Mouse (Mus musculus) megakaryocyte, embryonic 14.5 days (primary cell): ENCODE results near the gene Csrnp1. TPM values are rescaled to one million over a fixed set of nuclear protein-coding genes. Genes with fewer than 3 reads are reported as not detected.
A peak's percentile ranks its signal among the peaks of the same experiment; 100 is the strongest.

Source experiments
- H3K27me3 ChIP-seq: replicated peaks from 2 replicates; pipeline ENCODE3; 2012; ENCODE audit warnings: inconsistent platforms
- H3K36me3 ChIP-seq: replicated peaks from 2 replicates; pipeline ENCODE3; 2012; ENCODE audit warnings: low read length, inconsistent platforms, mixed read lengths
- H3K4me1 ChIP-seq: 2 replicates; pipeline ENCODE4 v1.6.1; 2012; ENCODE audit warnings: inconsistent platforms
- H3K4me3 ChIP-seq: replicated peaks from 2 replicates; pipeline ENCODE3; 2012; ENCODE audit warnings: moderate library complexity, mild to moderate bottlenecking, inconsistent platforms
- H3K9me3 ChIP-seq: 2 replicates; pipeline ENCODE4 v1.6.1; 2012; ENCODE audit warnings: inconsistent platforms
- FLI1 ChIP-seq: IDR thresholded peaks from 2 replicates; pipeline ENCODE4 v1.6.1; 2012; ENCODE audit warnings: low read length, inconsistent platforms, mixed read lengths
- GATA1 ChIP-seq: IDR thresholded peaks from 3 replicates; pipeline ENCODE4 v1.6.1; 2012; ENCODE audit warnings: mixed read lengths, low read length, inconsistent platforms, borderline replicate concordance
- polyA plus RNA-seq: library from polyadenylated mRNA; stranded (reverse); fragments of >175 nt; gene quantifications from 2 replicates; pipeline ENCODE4 v1.2.3, GENCODE M21; 2012; ENCODE audit warnings: low replicate concordance; ENCODE audit not compliant: insufficient read depth

Csrnp1 gene
- polyA plus RNA-seq, 1 experiment: 25.7 TPM

GRCm38 (mm10) chr9:119988304-119988703, 3.8 kb upstream of the Csrnp1 start:
- peaks cover 4% of the 10 kb centered on the region for H3K27me3 ChIP-seq
- H3K36me3 ChIP-seq: no peaks in the 10 kb centered on the region
- no peaks in the 10 kb centered on the region for H3K9me3 ChIP-seq
- no peak overlapping the region for H3K4me3 ChIP-seq
- no peak for TF ChIP-seq GATA1
- TF ChIP-seq FLI1: no peak
- H3K4me1 ChIP-seq: peaks cover 36% of the 10 kb centered on the region

- Histone ChIP-seq H3K27me3 (peaks cover 4% of the 10 kb centered on the region), H3K9me3 (no peaks in the 10 kb centered on the region), H3K36me3 (no peaks in the 10 kb centered on the region), H3K4me3 (no peak overlapping the region), H3K4me1 (peaks cover 31% of the 10 kb centered on the region)
- no peak for TF ChIP-seq GATA1
- TF ChIP-seq FLI1: no peak
Measured at GRCm38 (mm10) chr9:119985881-119986574, 1.6 kb upstream of the Csrnp1 start.

- H3K4me1 ChIP-seq: peaks cover 53% of the 10 kb centered on the region
- peaks cover 2% of the 10 kb centered on the region for H3K27me3 ChIP-seq
- no peaks in the 10 kb centered on the region for H3K9me3 ChIP-seq
- no peak for TF ChIP-seq GATA1
- no peak for TF ChIP-seq FLI1
- peaks cover 8% of the 10 kb centered on the region for H3K36me3 ChIP-seq
- peak overlapping the region; percentile 100 for H3K4me3 ChIP-seq
Measured at GRCm38 (mm10) chr9:119983585-119984535, 598 bp downstream of the Csrnp1 start.

DNA sequence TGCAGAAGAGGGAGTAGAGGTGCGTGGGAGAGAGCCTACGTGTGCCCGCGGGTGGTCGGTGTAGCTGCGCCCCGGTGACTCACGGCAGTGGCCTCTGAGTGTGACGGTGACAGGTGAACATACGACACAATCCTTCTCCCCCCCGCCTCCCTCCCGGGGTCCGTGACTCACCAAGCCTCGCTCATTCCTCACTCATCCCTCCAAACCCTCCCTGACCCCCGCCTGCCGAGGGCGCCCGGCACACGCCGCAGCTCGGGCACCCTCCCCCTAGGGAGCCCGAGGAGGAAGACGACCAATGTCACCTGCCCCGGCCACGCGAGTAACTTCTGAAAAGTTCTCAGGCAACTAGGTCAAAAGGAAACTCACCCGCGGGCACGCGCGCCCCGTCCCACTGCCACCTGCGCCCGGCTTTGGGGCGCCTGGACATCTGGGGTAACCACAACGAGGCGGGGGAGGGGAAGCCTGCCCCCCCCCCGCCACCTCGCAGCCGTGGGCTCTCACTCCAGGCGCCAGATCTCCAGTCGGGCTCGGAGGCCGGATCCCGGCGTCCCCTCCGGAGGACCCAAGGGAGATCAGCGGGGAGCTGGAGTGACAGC, 1.4 kb downstream of the Csrnp1 start:
- peaks cover 8% of the 10 kb centered on the region for H3K36me3 ChIP-seq
- peaks cover 61% of the 10 kb centered on the region for H3K4me1 ChIP-seq
- peak overlapping the region; percentile 100 for H3K4me3 ChIP-seq
- H3K27me3 ChIP-seq: peaks cover 2% of the 10 kb centered on the region
- TF ChIP-seq GATA1: no peak
- H3K9me3 ChIP-seq: no peaks in the 10 kb centered on the region

- no peak for TF ChIP-seq FLI1
- peaks cover 8% of the 10 kb centered on the region for H3K36me3 ChIP-seq
- peaks cover 2% of the 10 kb centered on the region for H3K27me3 ChIP-seq
- H3K4me1 ChIP-seq: peaks cover 68% of the 10 kb centered on the region
- H3K9me3 ChIP-seq: no peaks in the 10 kb centered on the region
- H3K4me3 ChIP-seq: peak overlapping the region; percentile 100
Measured at GRCm38 (mm10) chr9:119982241-119982811, 2.1 kb downstream of the Csrnp1 start.

DNA sequence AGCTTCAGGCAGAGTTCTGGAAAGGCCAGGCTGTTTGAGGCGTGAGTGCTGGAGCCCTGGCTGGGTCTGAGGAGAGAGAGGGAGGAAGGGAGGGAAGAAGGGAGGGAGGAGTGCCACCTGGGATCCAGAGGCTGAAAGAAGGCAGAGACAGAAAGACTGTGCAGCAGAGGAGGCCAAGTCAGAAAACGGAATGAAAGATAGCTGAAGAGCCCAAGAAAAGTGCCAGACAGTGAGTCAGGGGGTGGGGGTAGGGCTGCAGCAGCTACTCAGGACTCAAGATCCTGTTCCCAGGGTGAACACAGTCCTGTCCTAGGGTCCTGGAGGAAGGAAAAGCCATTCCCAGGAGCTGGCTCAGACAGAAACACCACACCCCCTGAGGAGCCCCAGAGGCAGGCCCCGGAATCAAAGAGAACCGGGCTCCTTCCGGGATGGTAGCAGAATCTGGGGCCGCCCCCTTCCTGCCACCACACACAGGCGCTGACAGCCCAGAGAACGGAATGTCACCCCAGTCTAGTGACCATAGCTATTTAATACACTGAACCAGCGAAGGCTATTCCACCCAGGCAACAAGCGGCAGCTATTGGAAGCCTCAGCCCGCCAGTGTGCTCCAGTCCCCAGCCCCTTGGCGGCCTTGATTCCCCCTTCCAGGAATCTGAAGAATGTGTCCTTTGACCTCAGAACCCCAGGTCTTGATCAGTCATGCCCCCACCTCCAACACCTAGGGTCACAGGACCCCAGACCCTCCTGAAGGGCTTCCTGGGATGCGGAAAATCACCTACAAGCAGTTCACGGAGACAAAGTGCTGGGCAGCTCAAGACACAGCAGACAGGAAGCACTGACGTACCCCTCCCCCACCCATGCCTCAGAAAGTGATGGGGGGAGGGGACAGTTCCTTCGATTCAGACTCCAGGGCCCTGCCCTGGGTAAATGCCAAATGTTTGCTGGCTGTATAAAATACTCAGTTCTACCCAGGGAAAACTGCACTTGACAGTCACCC, 3.0 kb downstream of the Csrnp1 start:
- Histone ChIP-seq H3K9me3 (no peaks in the 10 kb centered on the region), H3K27me3 (peaks cover 2% of the 10 kb centered on the region), H3K4me3 (peak overlapping the region; percentile 100), H3K36me3 (peaks cover 12% of the 10 kb centered on the region), H3K4me1 (peaks cover 77% of the 10 kb centered on the region)
- no peak for TF ChIP-seq GATA1
- TF ChIP-seq FLI1: no peak

- H3K4me3 ChIP-seq: peak overlapping the region; percentile 100
Measured at GRCm38 (mm10) chr9:119980770-119981182, 3.7 kb downstream of the Csrnp1 start.

GRCm38 (mm10) chr9:119979749-119980148, 4.7 kb downstream of the Csrnp1 start:
- H3K27me3 ChIP-seq: no peaks in the 10 kb centered on the region
- peak overlapping the region; percentile 77 for H3K4me3 ChIP-seq
- TF ChIP-seq FLI1 (no peak), GATA1 (no peak)
- H3K4me1 ChIP-seq: peaks cover 84% of the 10 kb centered on the region
- H3K9me3 ChIP-seq: no peaks in the 10 kb centered on the region
- H3K36me3 ChIP-seq: peaks cover 24% of the 10 kb centered on the region

More at GRCm38 (mm10) chr9:119980770-119981182, 3.7 kb downstream of the Csrnp1 start:
- Histone ChIP-seq H3K4me1 (peaks cover 81% of the 10 kb centered on the region), H3K27me3 (no peaks in the 10 kb centered on the region), H3K9me3 (no peaks in the 10 kb centered on the region), H3K36me3 (peaks cover 14% of the 10 kb centered on the region)
- TF ChIP-seq GATA1 (no peak), FLI1 (no peak)
